Mouse (Mus musculus) kidney, postnatal 4 days (tissue): Measurements from ENCODE around the gene Pak3.

ENCODE experiments used
- DNase-seq, 2 experiments: peaks; one replicate each; pipeline ENCODE4 v3.0.0; 2021; ENCODE audit warnings: mixed read lengths in 2 of 2

Pak3 gene

GRCm38 (mm10) chrX:143664221-143665150, 146.1 kb downstream of the Pak3 start:
- peak; percentile 20 to 42 for DNase-seq

GRCm38 (mm10) chrX:143665771-143666170, 147.4 kb downstream of the Pak3 start:
- DNase-seq: no peak

- DNase-seq: peak; percentile 3 to 10
Measured at GRCm38 (mm10) chrX:143666991-143667390, 148.6 kb downstream of the Pak3 start.

GRCm38 (mm10) chrX:143668242-143668641, 149.9 kb downstream of the Pak3 start:
- DNase-seq: peak; percentile 40 to 57

GRCm38 (mm10) chrX:143678566-143678965, 160.2 kb downstream of the Pak3 start:
- DNase-seq: no peak

- no peak for DNase-seq
Measured at GRCm38 (mm10) chrX:143722250-143722649, 203.9 kb downstream of the Pak3 start.

GRCm38 (mm10) chrX:143725411-143725810, 207.0 kb downstream of the Pak3 start:
- no peak for DNase-seq

GRCm38 (mm10) chrX:143736035-143736434, 217.6 kb downstream of the Pak3 start:
- DNase-seq: peak; percentile 9 to 22

- DNase-seq: peak; percentile 56 to 64
Measured at GRCm38 (mm10) chrX:143739171-143739570, 220.8 kb downstream of the Pak3 start.

- DNase-seq: no peak
Measured at GRCm38 (mm10) chrX:143762556-143762955, 244.2 kb downstream of the Pak3 start.

GRCm38 (mm10) chrX:143815948-143816347, 297.6 kb downstream of the Pak3 start:
- no peak for DNase-seq

- peak; percentile 3 to 5 for DNase-seq
Measured at GRCm38 (mm10) chrX:143818961-143819360, 300.6 kb downstream of the Pak3 start.

GRCm38 (mm10) chrX:143826521-143826920, 308.1 kb downstream of the Pak3 start:
- DNase-seq: peak; percentile 2 to 7

GRCm38 (mm10) chrX:143827212-143827611, 308.8 kb downstream of the Pak3 start, which contains the start of gene Capn6:
TSS of gene Capn6 (minus strand) at chrX:143827414.
- peak; percentile 51 to 69 for DNase-seq

GRCm38 (mm10) chrX:143846637-143847036, 328.2 kb downstream of the Pak3 start:
- no peak for DNase-seq
